In the genomic region with DNA sequence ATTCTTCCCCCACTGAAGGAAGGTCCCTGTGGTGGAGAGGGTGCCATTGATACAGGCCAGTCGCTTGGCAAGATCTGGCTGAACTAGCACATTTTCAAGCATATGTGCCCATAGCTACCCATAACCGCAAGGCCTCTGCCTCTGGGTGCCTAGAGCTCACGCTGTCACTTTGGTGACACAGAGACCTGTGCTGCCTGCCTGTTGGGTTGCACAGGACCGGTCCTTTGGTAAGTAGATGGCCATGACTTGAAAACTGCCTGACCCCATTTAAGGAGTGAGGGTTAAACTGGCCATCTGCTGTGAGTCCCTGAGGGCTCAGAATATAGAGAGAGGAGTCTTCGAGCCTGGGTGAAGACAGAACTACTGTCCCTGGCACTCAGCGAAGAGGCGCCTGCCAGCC, we compare ENCODE assay signal across 11 mouse cellular contexts. TPM values are rescaled to one million over a fixed set of nuclear protein-coding genes. Genes with fewer than 3 reads are reported as not detected.
DNase-seq lines count a peak whose midpoint lies in the region; ATAC-seq and TF ChIP-seq lines count a peak whose summit lies in the region.
"Had no signal": no experiment of that assay in that cellular context is flagged by ENCODE, and none has a peak within 500 bp of the region (broad histone marks: within the 10 kb centered on the region; RNA-seq: fewer than 3 reads in every experiment).

No protein-coding gene starts in this region.

- WGBS in kidney, embryonic 14.5 days = 54% methylated on average over 7 of the region's 7 CpGs
- 42% methylated on average over 7 of the region's 7 CpGs for WGBS in embryonic facial prominence, embryonic 14.5 days
- WGBS in hindbrain, postnatal 0 days = 31% methylated on average over 7 of the region's 7 CpGs
- WGBS in midbrain, embryonic 16.5 days = 37% methylated on average over 7 of the region's 7 CpGs
- WGBS in cerebellum, adult 2 months = 18% methylated on average over 7 of the region's 7 CpGs

- peak overlapping the region; percentile 21 for H3K4me3 ChIP-seq in kidney, embryonic 14.5 days (ENCODE audit: low read length)
- 0 out of 2 replicates have a peak overlapping the region, but pooled peaks have one; percentile 24 for H3K4me3 ChIP-seq in embryonic facial prominence, embryonic 14.5 days (ENCODE audit: low read depth, low read length)
- peak overlapping the region; percentile 23 for H3K4me3 ChIP-seq in hindbrain, postnatal 0 days (ENCODE audit: low read length)
- H3K4me3 ChIP-seq in midbrain, embryonic 16.5 days (ENCODE audit: low read depth, low read length) = no peak overlapping the region
- H3K4me3 ChIP-seq in cerebellum, adult 2 months (replicated peaks; ENCODE audit: insufficient read depth, low read depth, low read length) = no peak overlapping the region

- H3K4me1 ChIP-seq in kidney, embryonic 14.5 days (ENCODE audit: control insufficient read depth, insufficient read depth, low read length) = 0 out of 2 replicates have a peak, but pooled peaks cover 2% of the 10 kb centered on the region
- H3K4me1 ChIP-seq in embryonic facial prominence, embryonic 14.5 days (ENCODE audit: control insufficient read depth, insufficient read depth, low read length) = peaks cover 13% of the 10 kb centered on the region; the same call in 1 of the 2 replicates
- peaks cover 4% of the 10 kb centered on the region; the same call in 1 of the 2 replicates for H3K4me1 ChIP-seq in hindbrain, postnatal 0 days (ENCODE audit: insufficient read depth, low read length)
- H3K4me1 ChIP-seq in midbrain, embryonic 16.5 days (ENCODE audit: control insufficient read depth, insufficient read depth, low read length) = peaks cover 22% of the 10 kb centered on the region
- H3K4me1 ChIP-seq in cerebellum, adult 2 months (ENCODE audit: control insufficient read depth, insufficient read depth, low read length) = no peaks in the 10 kb centered on the region

- no peak for TF ChIP-seq CTCF in hindbrain, postnatal 0 days (IDR thresholded peaks at IDR 0.05; ENCODE audit: low read depth)
- no peak for TF ChIP-seq CTCF in cerebellum, adult 2 months (IDR thresholded peaks at IDR 0.05; ENCODE audit: borderline replicate concordance, insufficient read depth, low read depth, low read length)

- ATAC-seq in kidney, embryonic 14.5 days (ENCODE audit: low FRiP score, low TSS enrichment) = no peak
- peak; percentile 20; the same call in 1 of the 2 replicates for ATAC-seq in embryonic facial prominence, embryonic 14.5 days (ENCODE audit: low read depth)
- no peak for ATAC-seq in hindbrain, postnatal 0 days
- 0 out of 2 replicates have a peak, but pooled peaks have one; percentile 16 for ATAC-seq in midbrain, embryonic 16.5 days

- peaks cover 14% of the 10 kb centered on the region for H3K27me3 ChIP-seq in kidney, embryonic 14.5 days (ENCODE audit: control insufficient read depth, insufficient read depth, low read length)
- H3K27me3 ChIP-seq in embryonic facial prominence, embryonic 14.5 days (replicated peaks; ENCODE audit: control insufficient read depth, insufficient read depth, low read length) = peaks cover 80% of the 10 kb centered on the region
- H3K27me3 ChIP-seq in hindbrain, postnatal 0 days (ENCODE audit: insufficient read depth, low read length) = peaks cover 47% of the 10 kb centered on the region
- peaks cover 17% of the 10 kb centered on the region for H3K27me3 ChIP-seq in midbrain, embryonic 16.5 days (ENCODE audit: control insufficient read depth, insufficient read depth, low read depth, low read length)
- no peaks in the 10 kb centered on the region; the same call in 1 of the 2 replicates for H3K27me3 ChIP-seq in cerebellum, adult 2 months (ENCODE audit: control insufficient read depth, insufficient read depth, low read length)

- no peak for DNase-seq in kidney, adult 18-20 months
- no peak for DNase-seq in embryonic facial prominence, embryonic 14.5 days (ENCODE audit: low spot score)
- DNase-seq in hindbrain, postnatal 0 days (ENCODE audit: low spot score) = no peak
- DNase-seq in c-Kit-positive CD71-positive TER-119-positive erythroid progenitor cells, embryonic 14.5 days (ENCODE audit: low spot score) = no peak
- no peak for DNase-seq in embryo, embryonic 9.5 days (ENCODE audit: extremely low spot score)
- no peak for DNase-seq in cerebellum, adult 2 months
- DNase-seq: cerebellum, postnatal 14 days; lung, postnatal 14 days; thymus, adult 18-20 months had no signal

- no peak overlapping the region for H3K27ac ChIP-seq in kidney, embryonic 14.5 days (ENCODE audit: low read depth, low read length)
- no peak overlapping the region for H3K27ac ChIP-seq in embryonic facial prominence, embryonic 14.5 days (replicated peaks; ENCODE audit: low read depth, low read length)
- no peak overlapping the region for H3K27ac ChIP-seq in hindbrain, postnatal 0 days
- H3K27ac ChIP-seq in midbrain, embryonic 16.5 days (ENCODE audit: low read length) = peak overlapping the region; percentile 54
- no peak overlapping the region for H3K27ac ChIP-seq in cerebellum, adult 2 months (ENCODE audit: insufficient read depth, low read length)

- peak overlapping the region; percentile 12; the same call in 1 of the 2 replicates for H3K9ac ChIP-seq in kidney, embryonic 14.5 days (ENCODE audit: low read depth, low read length)
- no peak overlapping the region for H3K9ac ChIP-seq in embryonic facial prominence, embryonic 14.5 days (ENCODE audit: low read depth, low read length)
- no peak overlapping the region for H3K9ac ChIP-seq in hindbrain, postnatal 0 days (replicated peaks; ENCODE audit: low read length)
- H3K9ac ChIP-seq in midbrain, embryonic 16.5 days (ENCODE audit: low read depth, low read length) = peak overlapping the region; percentile 36

- TF ChIP-seq POLR2A in cerebellum, adult 2 months (IDR thresholded peaks at IDR 0.05; ENCODE audit: borderline replicate concordance, insufficient read depth, low read length) = no peak

- no peaks in the 10 kb centered on the region for H3K36me3 ChIP-seq in kidney, embryonic 14.5 days (ENCODE audit: control insufficient read depth, insufficient read depth, low read length)
- no peaks in the 10 kb centered on the region for H3K36me3 ChIP-seq in embryonic facial prominence, embryonic 14.5 days (ENCODE audit: control insufficient read depth, insufficient read depth, low read length)
- no peaks in the 10 kb centered on the region for H3K36me3 ChIP-seq in hindbrain, postnatal 0 days (ENCODE audit: insufficient read depth, low read length)
- H3K36me3 ChIP-seq in midbrain, embryonic 16.5 days (ENCODE audit: control insufficient read depth, insufficient read depth, low read length) = no peaks in the 10 kb centered on the region

- no peaks in the 10 kb centered on the region for H3K9me3 ChIP-seq in kidney, embryonic 14.5 days (ENCODE audit: control insufficient read depth, low read length)
- no peaks in the 10 kb centered on the region for H3K9me3 ChIP-seq in embryonic facial prominence, embryonic 14.5 days (ENCODE audit: control insufficient read depth, low read length)
- no peaks in the 10 kb centered on the region for H3K9me3 ChIP-seq in hindbrain, postnatal 0 days (ENCODE audit: low read length)
- H3K9me3 ChIP-seq in midbrain, embryonic 16.5 days (replicated peaks; ENCODE audit: control insufficient read depth, low read length, poor library complexity, severe bottlenecking) = no peaks in the 10 kb centered on the region

- peak overlapping the region; percentile 50 for H3K4me2 ChIP-seq in kidney, embryonic 14.5 days (replicated peaks; ENCODE audit: low read depth, low read length)
- H3K4me2 ChIP-seq in embryonic facial prominence, embryonic 14.5 days (ENCODE audit: low read depth, low read length) = peak overlapping the region; percentile 51
- peak overlapping the region; percentile 51 for H3K4me2 ChIP-seq in hindbrain, postnatal 0 days (ENCODE audit: low read depth, low read length)
- H3K4me2 ChIP-seq in midbrain, embryonic 16.5 days (ENCODE audit: low read length) = peak overlapping the region; percentile 46

RNA-seq across cellular contexts. Expression of gene Casz1, which starts 55.2 kb away (rescaled TPM):
- 3.9 and 7.6 TPM in 2 replicates for polyA plus RNA-seq in kidney, embryonic 14.5 days (2014; fragmentation: Nextera tagmentation; extraction: Ambion mirVana)
- polyA plus RNA-seq in embryonic facial prominence, embryonic 14.5 days (2014; fragmentation: Nextera tagmentation; extraction: Ambion mirVana) = 7.8 and 7.9 TPM in 2 replicates
- 6.3 and 7.2 TPM in 2 replicates for total RNA-seq in hindbrain, postnatal 0 days (2014; rRNA removed)
- 2.3 and 3.2 TPM in 2 replicates for polyA plus RNA-seq in hindbrain, postnatal 0 days (2015; fragmentation: Nextera tagmentation; extraction: Ambion mirVana)
- 2.6 TPM in 2 replicates for polyA plus RNA-seq in midbrain, embryonic 16.5 days (2015; fragmentation: Nextera tagmentation; extraction: Ambion mirVana)
- polyA plus RNA-seq in cerebellum, adult 2 months (2012; rRNA removed) = 1.4 and 1.5 TPM in 2 replicates

Comparison
In these comparisons a context has a peak if more than half of its experiments do, and no peak if none do; other contexts are left out.
1. ATAC-seq: peak in embryonic facial prominence, embryonic 14.5 days (single experiment) and midbrain, embryonic 16.5 days (single experiment); none in kidney, embryonic 14.5 days (single experiment) and hindbrain, postnatal 0 days (single experiment).
2. H3K4me3 ChIP-seq: peak in kidney, embryonic 14.5 days (single experiment), embryonic facial prominence, embryonic 14.5 days (single experiment) and hindbrain, postnatal 0 days (single experiment); none in midbrain, embryonic 16.5 days (single experiment) and cerebellum, adult 2 months (single experiment).
3. H3K9ac ChIP-seq: peak in kidney, embryonic 14.5 days (single experiment) and midbrain, embryonic 16.5 days (single experiment); none in embryonic facial prominence, embryonic 14.5 days (single experiment) and hindbrain, postnatal 0 days (single experiment).
4. Peak in every context shown above with its lines, with median percentiles within 50 percentile points of each other: H3K4me2 ChIP-seq.